Mouse (Mus musculus): Measurements from ENCODE around the gene Rfx2.

- TF ChIP-seq CTCF (IDR thresholded peaks at IDR 0.05; ENCODE audit: low read depth) (no peak), EP300 (IDR thresholded peaks at IDR 0.05; ENCODE audit: low read depth) (no peak)
These were observed 12.7 kb downstream of the Rfx2 start for GRCm38 (mm10) chr17:56818067-56818636.
